Mouse (Mus musculus): ENCODE measurements at regions not wholly inside any gene's neighbourhood (a gene's known extent, or its start where the extent isn't known, plus 50 kb on each side); places are given as distances from the start of the nearest gene placed in this dataset.
"Not testable (repeated sequence)": the region's sequence is repeated elsewhere in the genome, so short reads cannot be mapped to it uniquely, and the experiment has no call there.

GRCm38 (mm10) chr13:31050160-31050788 lies 76.3 kb downstream of the Gm5447 start:
- no peak for DNase-seq (ENCODE audit: extremely low spot score in 1 of 2, low spot score in 1 of 2)

GRCm38 (mm10) chr13:31051586-31051985 lies 77.6 kb downstream of the Gm5447 start:
- not testable (repeated sequence) for DNase-seq (ENCODE audit: extremely low spot score in 1 of 2, low spot score in 1 of 2)

GRCm38 (mm10) chr13:31054356-31054755 lies 80.4 kb downstream of the Gm5447 start:
- DNase-seq (ENCODE audit: extremely low spot score in 1 of 2, low spot score in 1 of 2): no peak

GRCm38 (mm10) chr13:31055376-31056083 lies 81.5 kb downstream of the Gm5447 start:
- DNase-seq (ENCODE audit: extremely low spot score in 1 of 2, low spot score in 1 of 2): no peak

GRCm38 (mm10) chr13:31056154-31056871 lies 82.3 kb downstream of the Gm5447 start:
- DNase-seq (ENCODE audit: extremely low spot score in 1 of 2, low spot score in 1 of 2): no peak

- DNase-seq (ENCODE audit: extremely low spot score in 1 of 2, low spot score in 1 of 2): no peak
These were observed 87.0 kb downstream of the Gm5447 start for GRCm38 (mm10) chr13:31060916-31061431.

- DNase-seq (ENCODE audit: extremely low spot score in 1 of 2, low spot score in 1 of 2): no peak
These were observed 94.3 kb downstream of the Gm5447 start for GRCm38 (mm10) chr13:31068343-31068742.

- DNase-seq (ENCODE audit: extremely low spot score in 1 of 2, low spot score in 1 of 2): no peak
These were observed 102.5 kb downstream of the Gm5447 start for GRCm38 (mm10) chr13:31076541-31076940.

GRCm38 (mm10) chr13:31078751-31079150 lies 104.7 kb downstream of the Gm5447 start:
- no peak for DNase-seq (ENCODE audit: extremely low spot score in 1 of 2, low spot score in 1 of 2)

GRCm38 (mm10) chr13:31080215-31080614 lies 106.2 kb downstream of the Gm5447 start:
- DNase-seq (ENCODE audit: extremely low spot score in 1 of 2, low spot score in 1 of 2): no peak

GRCm38 (mm10) chr13:31082448-31083140 lies 108.6 kb downstream of the Gm5447 start:
- DNase-seq (ENCODE audit: extremely low spot score in 1 of 2, low spot score in 1 of 2): peak; percentile 47 to 93

- DNase-seq (ENCODE audit: extremely low spot score in 1 of 2, low spot score in 1 of 2): no peak
These were observed 127.0 kb downstream of the Gm5447 start for GRCm38 (mm10) chr13:31101051-31101450.

- DNase-seq (ENCODE audit: extremely low spot score in 1 of 2, low spot score in 1 of 2): no peak
These were observed 133.4 kb downstream of the Gm5447 start for GRCm38 (mm10) chr13:31107434-31107833.

- DNase-seq (ENCODE audit: extremely low spot score in 1 of 2, low spot score in 1 of 2): no peak
These were observed 135.2 kb downstream of the Gm5447 start for GRCm38 (mm10) chr13:31109231-31109630.

- no peak for DNase-seq (ENCODE audit: extremely low spot score in 1 of 2, low spot score in 1 of 2)
These were observed 148.7 kb downstream of the Gm5447 start for GRCm38 (mm10) chr13:31122689-31123088.

- no peak for DNase-seq (ENCODE audit: extremely low spot score in 1 of 2, low spot score in 1 of 2)
These were observed 150.7 kb downstream of the Gm5447 start for GRCm38 (mm10) chr13:31124547-31125216.

GRCm38 (mm10) chr13:31132501-31132900 lies 158.5 kb downstream of the Gm5447 start:
- DNase-seq (ENCODE audit: extremely low spot score in 1 of 2, low spot score in 1 of 2): no peak

GRCm38 (mm10) chr13:31139686-31140085 lies 165.7 kb downstream of the Gm5447 start:
- DNase-seq (ENCODE audit: extremely low spot score in 1 of 2, low spot score in 1 of 2): no peak

- DNase-seq (ENCODE audit: extremely low spot score in 1 of 2, low spot score in 1 of 2): no peak
These were observed 173.3 kb downstream of the Gm5447 start for GRCm38 (mm10) chr13:31147323-31147722.

GRCm38 (mm10) chr13:31154066-31154465 lies 180.1 kb downstream of the Gm5447 start:
- no peak for DNase-seq (ENCODE audit: extremely low spot score in 1 of 2, low spot score in 1 of 2)

All from frontal cortex, adult 2 months (tissue).